15 mouse cellular contexts compared by ENCODE assay signal in the genomic region with DNA sequence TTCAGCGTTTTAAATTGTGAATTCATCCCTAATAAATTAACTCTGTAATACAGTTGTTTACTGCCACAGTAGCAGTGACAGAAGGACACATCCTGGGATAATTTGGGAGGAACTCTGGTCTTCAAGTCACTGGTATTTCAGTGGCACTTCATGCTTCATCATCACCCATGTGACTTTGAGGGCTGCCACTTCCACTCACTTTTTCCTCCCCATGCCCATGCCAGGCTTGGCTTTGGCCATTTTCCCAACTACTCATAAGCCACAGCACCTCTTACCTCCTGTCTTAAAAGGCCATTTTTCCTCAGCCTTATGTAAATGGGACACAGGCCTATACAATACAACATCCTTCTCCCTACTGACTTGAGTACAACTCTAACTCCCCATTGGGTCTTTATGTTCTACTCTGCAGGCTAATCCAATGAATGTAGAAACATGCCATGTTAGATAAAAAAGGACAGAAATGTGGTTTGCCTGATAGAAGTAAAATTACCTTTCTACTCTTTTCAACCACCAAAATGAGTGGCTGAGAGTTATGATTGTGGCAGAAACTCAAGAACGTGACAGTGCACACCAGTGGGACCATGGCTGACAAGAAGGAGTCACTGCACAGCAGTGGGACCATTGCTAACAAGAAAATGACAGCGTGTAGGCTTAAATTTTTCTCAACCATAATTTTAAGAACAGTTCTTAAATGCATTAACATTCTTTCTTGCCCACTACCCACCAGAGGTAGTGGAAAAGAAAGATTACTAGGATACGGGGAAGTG.
"Had no signal": no experiment of that assay in that cellular context is flagged by ENCODE, and none has a peak within 500 bp of the region (broad histone marks: within the 10 kb centered on the region; RNA-seq: fewer than 3 reads in every experiment).

No protein-coding gene starts in this region.

- H3K9me3 ChIP-seq: limb, embryonic 15.5 days; midbrain, embryonic 10.5 days; neural tube, embryonic 15.5 days had no signal

- H3K4me2 ChIP-seq: limb, embryonic 15.5 days; neural tube, embryonic 15.5 days had no signal

- H3K9ac ChIP-seq: limb, embryonic 15.5 days; neural tube, embryonic 15.5 days had no signal

- H3K36me3 ChIP-seq: limb, embryonic 15.5 days; midbrain, embryonic 10.5 days; neural tube, embryonic 15.5 days had no signal

- H3K27me3 ChIP-seq: limb, embryonic 15.5 days; neural tube, embryonic 15.5 days had no signal

- H3K27ac ChIP-seq: kidney, postnatal 0 days; limb, embryonic 15.5 days; midbrain, embryonic 10.5 days; neural tube, embryonic 15.5 days had no signal

- H3K4me1 ChIP-seq: limb, embryonic 15.5 days; midbrain, embryonic 10.5 days; neural tube, embryonic 15.5 days had no signal

- DNase-seq: kidney, adult 11 months; kidney, adult 9 months; kidney, postnatal 36 days; layer of hippocampus, adult 9-11 months; layer of hippocampus, postnatal 36 days; midbrain, embryonic 14.5 days; right cerebral cortex, adult 18-20 months; spleen, adult 18-20 months; thymus, adult 2 months; thymus, postnatal 4 days had no signal

- H3K4me3 ChIP-seq: limb, embryonic 15.5 days; midbrain, embryonic 10.5 days; myocyte; neural tube, embryonic 15.5 days had no signal
